Mouse (Mus musculus) liver, adult 2 months (tissue): ENCODE measurements at regions not wholly inside any gene's neighbourhood (a gene's known extent, or its start where the extent isn't known, plus 50 kb on each side); places are given as distances from the start of the nearest gene placed in this dataset.

ENCODE experiments used
- DNase-seq: peaks from one replicate; pipeline ENCODE4 v3.0.0-alpha.2; 2011; ENCODE audit warnings: low read depth, low spot score; ENCODE audit errors: extremely low read depth
- H3K27ac ChIP-seq: fragments of 200-500 bp; replicated peaks from 2 replicates; pipeline ENCODE4 v1.5.1; 2012; ENCODE audit warnings: low read depth, mild to moderate bottlenecking, control low read depth, inconsistent platforms, low read length; ENCODE audit not compliant: insufficient read depth
- H3K27me3 ChIP-seq: fragments of 200-500 bp; 2 replicates; pipeline ENCODE4 v1.6.1; 2012; ENCODE audit warnings: mild to moderate bottlenecking, moderate library complexity, low read length, inconsistent platforms; ENCODE audit not compliant: control insufficient read depth, insufficient read depth
- H3K36me3 ChIP-seq: fragments of 200-500 bp; 2 replicates; pipeline ENCODE4 v1.6.1; 2012; ENCODE audit warnings: low read length, inconsistent platforms; ENCODE audit not compliant: control insufficient read depth, insufficient read depth
- H3K4me1 ChIP-seq: fragments of 200-500 bp; 2 replicates; pipeline ENCODE4 v1.6.1; 2011; ENCODE audit warnings: low read length; ENCODE audit not compliant: control insufficient read depth, insufficient read depth
- H3K4me3 ChIP-seq: fragments of 200-500 bp; 2 replicates; pipeline ENCODE4 v1.5.1; 2011; ENCODE audit warnings: low read depth, mild to moderate bottlenecking, control low read depth, low read length, moderate library complexity; ENCODE audit not compliant: insufficient read depth
- H3K79me2 ChIP-seq: fragments of 200-500 bp; 2 replicates; pipeline ENCODE4 v1.6.1; 2012; ENCODE audit warnings: inconsistent platforms, mild to moderate bottlenecking, low read length, moderate library complexity; ENCODE audit not compliant: control insufficient read depth, insufficient read depth
- H3K9ac ChIP-seq: fragments of 200-500 bp; 2 replicates; pipeline ENCODE4 v1.6.1; 2012; ENCODE audit warnings: low read depth, mild to moderate bottlenecking, control low read depth, inconsistent platforms, low read length
- CTCF ChIP-seq: fragments of 200-500 bp; IDR thresholded peaks from 2 replicates; pipeline ENCODE4 v1.5.1; 2011; ENCODE audit warnings: low read depth, low read length, control low read depth
- POLR2A ChIP-seq: fragments of 200-500 bp; IDR thresholded peaks from 2 replicates; pipeline ENCODE4 v1.6.1; 2011; ENCODE audit warnings: low read length, control low read depth; ENCODE audit not compliant: insufficient read depth; ENCODE audit errors: extremely low read depth
- WGBS: fragments of 180-500 bp; shearing (Covaris S2); methylation state at CpG from one replicate; pipeline ENCODE4 v1.1.7; 2018; 5-methylcytosine and 5-hydroxymethylcytosine counted together

DNA sequence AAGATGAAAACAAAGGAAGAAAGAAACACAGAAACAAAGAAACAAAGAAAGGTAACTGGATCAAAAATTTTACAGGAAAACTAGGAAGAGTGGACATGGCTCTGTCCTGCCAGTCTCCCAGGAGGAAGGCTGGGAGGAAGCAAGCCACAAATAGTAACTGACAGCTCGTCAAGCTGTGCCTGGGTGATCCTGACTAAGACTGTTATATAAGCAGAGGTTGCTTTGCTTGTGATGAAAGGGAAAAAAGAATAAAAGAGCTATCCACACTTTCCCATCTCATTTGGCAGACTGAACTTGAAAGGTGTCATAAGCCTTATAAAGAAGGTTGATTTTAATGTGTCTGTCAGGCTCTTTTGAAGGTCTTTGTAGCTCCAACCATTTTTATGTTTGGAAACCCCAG is 455.2 kb upstream of the Agtr1b start:
- no peaks in the 10 kb centered on the region for H3K4me1 ChIP-seq
- no peak overlapping the region for H3K4me3 ChIP-seq
- no peak for DNase-seq
- no peak overlapping the region for H3K27ac ChIP-seq
- WGBS: 41% methylated on average over 1 of the region's 1 CpGs
- no peak overlapping the region for H3K9ac ChIP-seq
- no peaks in the 10 kb centered on the region for H3K27me3 ChIP-seq
- no peaks in the 10 kb centered on the region for H3K36me3 ChIP-seq
- H3K79me2 ChIP-seq: no peaks in the 10 kb centered on the region
- TF ChIP-seq POLR2A (no peak), CTCF (no peak)

DNA sequence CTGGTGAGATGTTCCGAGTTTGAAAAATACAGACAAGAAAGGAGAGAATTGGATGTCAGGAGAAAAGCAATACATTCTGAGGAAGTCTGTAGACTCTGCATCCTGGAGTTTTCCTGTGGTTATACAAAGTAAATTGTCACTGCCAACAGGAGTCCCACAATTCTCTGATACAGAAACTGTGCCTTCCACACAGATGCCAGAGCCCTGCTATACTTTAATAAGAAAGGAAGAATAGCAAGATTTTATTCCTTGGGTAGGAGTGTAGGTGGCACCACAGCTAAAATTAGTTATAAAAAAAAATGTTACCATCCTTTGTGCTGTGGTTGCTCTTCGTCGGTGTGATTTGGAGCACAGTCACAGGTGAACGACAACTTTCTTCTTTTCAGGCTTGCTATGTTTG is 454.7 kb upstream of the Agtr1b start:
- TF ChIP-seq CTCF: no peak
- no peak for TF ChIP-seq POLR2A
- DNase-seq: no peak
- Histone ChIP-seq H3K79me2 (no peaks in the 10 kb centered on the region), H3K4me1 (no peaks in the 10 kb centered on the region), H3K4me3 (no peak overlapping the region), H3K36me3 (no peaks in the 10 kb centered on the region), H3K27ac (no peak overlapping the region), H3K9ac (no peak overlapping the region), H3K27me3 (no peaks in the 10 kb centered on the region)
- 59% methylated on average over 4 of the region's 4 CpGs for WGBS

DNA sequence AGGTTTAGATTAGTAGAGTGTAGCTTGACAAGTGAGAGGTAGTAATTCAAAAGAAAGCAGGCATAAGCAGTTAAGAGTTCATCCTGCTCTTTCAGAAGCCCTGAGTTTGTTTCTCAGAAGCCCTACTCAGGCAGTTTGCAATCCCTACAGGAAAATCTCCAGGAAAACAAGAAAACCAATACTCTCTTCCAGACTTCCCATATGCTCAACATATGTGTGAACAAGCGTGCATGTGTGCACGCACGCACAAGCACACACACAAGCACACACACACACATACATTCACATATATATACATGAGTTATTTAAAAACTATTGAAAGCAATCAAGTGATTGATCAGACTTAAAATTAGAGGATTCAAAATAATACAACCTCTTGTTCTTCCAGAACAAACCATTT is 453.1 kb upstream of the Agtr1b start:
- H3K4me1 ChIP-seq: no peaks in the 10 kb centered on the region
- H3K36me3 ChIP-seq: no peaks in the 10 kb centered on the region
- no peak for DNase-seq
- H3K27me3 ChIP-seq: no peaks in the 10 kb centered on the region
- no peaks in the 10 kb centered on the region for H3K79me2 ChIP-seq
- 97% methylated on average over 3 of the region's 3 CpGs for WGBS
- no peak for TF ChIP-seq CTCF
- TF ChIP-seq POLR2A: no peak
- no peak overlapping the region for H3K27ac ChIP-seq
- no peak overlapping the region for H3K9ac ChIP-seq
- H3K4me3 ChIP-seq: no peak overlapping the region

DNA sequence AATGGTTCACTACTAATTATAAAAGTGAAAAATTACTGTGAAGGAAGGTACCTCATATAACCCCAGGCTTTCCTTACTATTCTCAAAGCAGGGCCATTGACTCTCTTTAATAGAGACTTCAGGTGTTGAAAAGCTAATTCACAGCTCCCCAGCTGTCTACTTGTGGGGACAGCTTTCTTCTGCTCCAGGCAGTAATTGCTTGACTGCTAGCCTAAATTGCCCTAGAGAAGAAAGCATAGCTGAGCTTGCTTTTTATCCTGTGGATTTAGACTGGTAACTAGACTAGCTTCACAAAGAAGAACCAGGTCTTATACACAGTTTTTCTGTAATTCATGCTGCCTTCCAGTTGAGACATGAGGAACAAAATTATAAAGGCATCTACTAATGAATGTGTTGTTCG is 452.6 kb upstream of the Agtr1b start:
- no peaks in the 10 kb centered on the region for H3K27me3 ChIP-seq
- H3K79me2 ChIP-seq: no peaks in the 10 kb centered on the region
- H3K9ac ChIP-seq: no peak overlapping the region
- H3K4me3 ChIP-seq: no peak overlapping the region
- no peaks in the 10 kb centered on the region for H3K4me1 ChIP-seq
- H3K27ac ChIP-seq: no peak overlapping the region
- TF ChIP-seq CTCF (no peak), POLR2A (no peak)
- WGBS: 68% methylated on average over 1 of the region's 1 CpGs
- no peak for DNase-seq
- no peaks in the 10 kb centered on the region for H3K36me3 ChIP-seq

DNA sequence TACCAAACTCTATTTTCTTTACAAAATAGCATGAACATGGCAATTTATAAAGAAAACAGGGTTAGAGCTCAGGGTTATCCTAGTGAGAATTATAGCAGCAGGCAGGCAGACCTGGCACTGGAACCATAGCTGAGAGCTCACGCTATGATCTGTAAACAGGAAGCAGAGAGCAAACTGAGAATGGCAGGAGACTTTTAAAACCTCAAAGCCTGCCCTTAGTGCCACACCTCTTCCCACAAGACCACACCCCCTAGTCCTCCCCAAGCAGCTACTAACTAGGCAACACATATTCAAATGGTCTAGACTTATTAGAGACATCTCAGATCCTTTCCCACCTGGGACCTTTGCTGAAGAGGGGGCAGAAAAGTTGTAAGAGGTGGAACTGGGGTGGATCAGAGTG is 449.6 kb upstream of the Agtr1b start:
- no peak for DNase-seq
- 32% methylated on average over 1 of the region's 1 CpGs for WGBS
- H3K4me3 ChIP-seq: no peak overlapping the region
- no peak overlapping the region for H3K27ac ChIP-seq
- H3K4me1 ChIP-seq: no peaks in the 10 kb centered on the region
- H3K79me2 ChIP-seq: no peaks in the 10 kb centered on the region
- H3K27me3 ChIP-seq: no peaks in the 10 kb centered on the region
- TF ChIP-seq POLR2A (no peak), CTCF (no peak)
- H3K9ac ChIP-seq: no peak overlapping the region
- H3K36me3 ChIP-seq: no peaks in the 10 kb centered on the region

DNA sequence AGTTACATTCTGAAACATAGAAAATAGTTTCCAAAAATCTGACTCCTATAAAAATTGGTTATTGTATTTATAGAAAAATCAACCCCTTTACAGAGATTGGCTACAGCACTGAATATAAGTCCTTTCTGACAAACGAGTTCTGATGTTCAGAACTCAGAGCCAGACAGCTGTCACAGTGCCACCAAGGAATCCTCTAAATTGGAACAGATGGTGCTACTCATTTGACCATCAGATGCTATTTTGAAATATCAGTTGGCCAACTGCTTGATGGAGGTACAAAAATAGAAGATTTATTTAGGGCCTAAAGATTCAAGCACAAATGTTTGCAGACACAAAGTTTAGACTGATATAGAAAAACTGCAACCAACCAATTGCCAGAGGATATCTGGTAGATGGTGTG is 427.3 kb upstream of the Agtr1b start:
- Histone ChIP-seq H3K27me3 (no peaks in the 10 kb centered on the region), H3K9ac (no peak overlapping the region), H3K27ac (no peak overlapping the region), H3K4me1 (no peaks in the 10 kb centered on the region), H3K79me2 (no peaks in the 10 kb centered on the region), H3K4me3 (no peak overlapping the region), H3K36me3 (no peaks in the 10 kb centered on the region)
- no peak for DNase-seq
- 48% methylated on average over 1 of the region's 1 CpGs for WGBS
- TF ChIP-seq CTCF (no peak), POLR2A (no peak)
